Comparison of ENCODE assay signal across 10 mouse cellular contexts in the genomic region with DNA sequence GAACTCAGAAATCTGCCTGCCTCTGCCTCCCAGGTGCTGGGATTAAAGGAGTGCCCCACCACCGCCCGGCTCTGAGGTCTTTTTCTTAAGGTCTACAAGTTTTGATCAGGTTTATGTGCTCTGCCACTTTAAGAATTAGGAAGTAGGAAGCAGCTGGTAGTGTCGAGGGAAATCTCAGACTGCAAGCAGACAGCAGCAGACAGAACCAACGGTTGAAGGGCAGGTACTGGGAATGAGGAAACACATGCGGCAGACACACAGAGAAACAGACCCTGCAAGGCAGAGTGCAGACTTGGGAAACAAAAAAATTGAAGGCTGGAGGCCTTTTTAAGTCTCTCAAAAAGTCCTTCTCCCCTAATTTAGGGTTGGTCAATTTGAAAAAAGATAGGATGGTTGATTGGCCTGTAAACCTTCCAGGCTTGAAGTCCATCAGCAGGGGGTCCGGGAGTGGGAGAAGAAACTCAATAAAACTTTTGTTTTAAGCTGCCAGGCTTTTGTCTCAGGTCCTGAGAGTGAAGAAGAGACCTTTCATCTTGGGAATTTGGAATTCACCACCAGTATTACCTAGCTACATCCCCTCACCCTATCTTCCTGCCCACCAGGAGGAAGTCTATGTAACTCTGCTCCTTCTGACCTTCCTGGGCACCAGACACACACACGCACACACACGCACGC. TPM values are rescaled to one million over a fixed set of nuclear protein-coding genes. Genes with fewer than 3 reads are reported as not detected.
DNase-seq lines count a peak whose midpoint lies in the region; ATAC-seq lines count a peak whose summit lies in the region.
"Had no signal": no experiment of that assay in that cellular context is flagged by ENCODE, and none has a peak within 500 bp of the region (broad histone marks: within the 10 kb centered on the region; RNA-seq: fewer than 3 reads in every experiment).

No protein-coding gene starts in this region.

- peaks cover 52% of the 10 kb centered on the region for H3K4me1 ChIP-seq in embryonic facial prominence, embryonic 12.5 days
- peaks cover 55% of the 10 kb centered on the region for H3K4me1 ChIP-seq in embryonic facial prominence, embryonic 10.5 days
- H3K4me1 ChIP-seq in limb, embryonic 11.5 days (ENCODE audit: control insufficient read depth, insufficient read depth, low read length): peaks cover 7% of the 10 kb centered on the region; the same call in 1 of the 2 replicates
- H3K4me1 ChIP-seq in limb, embryonic 10.5 days: peaks cover 53% of the 10 kb centered on the region
- peaks cover 64% of the 10 kb centered on the region for H3K4me1 ChIP-seq in intestine, embryonic 16.5 days (ENCODE audit: control insufficient read depth, insufficient read depth, low read length)
- H3K4me1 ChIP-seq in stomach, embryonic 14.5 days (ENCODE audit: control insufficient read depth, insufficient read depth, low read length): peaks cover 39% of the 10 kb centered on the region

- H3K36me3 ChIP-seq in embryonic facial prominence, embryonic 12.5 days: no peaks in the 10 kb centered on the region
- H3K36me3 ChIP-seq in embryonic facial prominence, embryonic 10.5 days (replicated peaks): no peaks in the 10 kb centered on the region
- H3K36me3 ChIP-seq in limb, embryonic 11.5 days (ENCODE audit: control insufficient read depth, insufficient read depth, low read length): no peaks in the 10 kb centered on the region
- H3K36me3 ChIP-seq in limb, embryonic 10.5 days: no peaks in the 10 kb centered on the region
- H3K36me3 ChIP-seq in intestine, embryonic 16.5 days (ENCODE audit: control insufficient read depth, insufficient read depth, low read length): no peaks in the 10 kb centered on the region
- no peaks in the 10 kb centered on the region for H3K36me3 ChIP-seq in stomach, embryonic 14.5 days (ENCODE audit: control insufficient read depth, insufficient read depth, low read length)

- H3K9me3 ChIP-seq in embryonic facial prominence, embryonic 12.5 days: no peaks in the 10 kb centered on the region
- no peaks in the 10 kb centered on the region for H3K9me3 ChIP-seq in embryonic facial prominence, embryonic 10.5 days
- no peaks in the 10 kb centered on the region for H3K9me3 ChIP-seq in limb, embryonic 11.5 days (ENCODE audit: control insufficient read depth, low read length)
- no peaks in the 10 kb centered on the region for H3K9me3 ChIP-seq in limb, embryonic 10.5 days (replicated peaks)
- no peaks in the 10 kb centered on the region for H3K9me3 ChIP-seq in intestine, embryonic 16.5 days (ENCODE audit: control insufficient read depth, low read length)
- H3K9me3 ChIP-seq in stomach, embryonic 14.5 days (ENCODE audit: control insufficient read depth, low read depth, low read length): no peaks in the 10 kb centered on the region

- WGBS in embryonic facial prominence, embryonic 12.5 days: 58% methylated on average over 9 of the region's 9 CpGs
- WGBS in embryonic facial prominence, embryonic 10.5 days: 56% methylated on average over 9 of the region's 9 CpGs
- 62% methylated on average over 9 of the region's 9 CpGs for WGBS in limb, embryonic 11.5 days
- 60% methylated on average over 9 of the region's 9 CpGs for WGBS in limb, embryonic 10.5 days
- 58% methylated on average over 9 of the region's 9 CpGs for WGBS in intestine, embryonic 16.5 days
- WGBS in stomach, embryonic 14.5 days: 68% methylated on average over 9 of the region's 9 CpGs

- no peak overlapping the region for H3K9ac ChIP-seq in embryonic facial prominence, embryonic 12.5 days
- H3K9ac ChIP-seq in limb, embryonic 11.5 days (ENCODE audit: low read length): no peak overlapping the region
- peak overlapping the region; percentile 22; the same call in 1 of the 2 replicates for H3K9ac ChIP-seq in intestine, embryonic 16.5 days (ENCODE audit: low read depth, low read length)
- no peak overlapping the region for H3K9ac ChIP-seq in stomach, embryonic 14.5 days (replicated peaks; ENCODE audit: low read depth, low read length)

- no peaks in the 10 kb centered on the region for H3K27me3 ChIP-seq in embryonic facial prominence, embryonic 12.5 days
- H3K27me3 ChIP-seq in embryonic facial prominence, embryonic 10.5 days (replicated peaks; ENCODE audit: low read depth, poor library complexity, severe bottlenecking): no peaks in the 10 kb centered on the region
- H3K27me3 ChIP-seq in limb, embryonic 11.5 days (ENCODE audit: control insufficient read depth, insufficient read depth, low read length): no peaks in the 10 kb centered on the region
- H3K27me3 ChIP-seq in limb, embryonic 10.5 days (ENCODE audit: low read depth, poor library complexity, severe bottlenecking): no peaks in the 10 kb centered on the region
- no peaks in the 10 kb centered on the region for H3K27me3 ChIP-seq in intestine, embryonic 16.5 days (replicated peaks; ENCODE audit: control insufficient read depth, insufficient read depth, low read length)
- H3K27me3 ChIP-seq in stomach, embryonic 14.5 days (ENCODE audit: control insufficient read depth, insufficient read depth, low read length): no peaks in the 10 kb centered on the region

- no peak for ATAC-seq in embryonic facial prominence, embryonic 12.5 days (ENCODE audit: insufficient number of reproducible peaks, insufficient read depth, low FRiP score, low TSS enrichment)
- ATAC-seq in limb, embryonic 11.5 days (ENCODE audit: insufficient number of reproducible peaks, low FRiP score, low TSS enrichment, low read depth): no peak
- no peak for ATAC-seq in intestine, embryonic 16.5 days
- ATAC-seq in stomach, embryonic 14.5 days (ENCODE audit: insufficient number of reproducible peaks, insufficient read depth, low FRiP score, low read depth): no peak
- no peak for ATAC-seq in inflammation-experienced regulatory T-cells, adult 6 months

- H3K4me2 ChIP-seq in embryonic facial prominence, embryonic 12.5 days (replicated peaks): no peak overlapping the region
- H3K4me2 ChIP-seq in limb, embryonic 11.5 days (ENCODE audit: low read depth, severe bottlenecking): no peak overlapping the region
- 0 out of 2 replicates have a peak overlapping the region, but pooled peaks have one; percentile 3 for H3K4me2 ChIP-seq in intestine, embryonic 16.5 days (ENCODE audit: low read depth, low read length)
- no peak overlapping the region for H3K4me2 ChIP-seq in stomach, embryonic 14.5 days (replicated peaks; ENCODE audit: low read depth, low read length)

- no peak overlapping the region for H3K4me3 ChIP-seq in embryonic facial prominence, embryonic 12.5 days
- no peak overlapping the region for H3K4me3 ChIP-seq in embryonic facial prominence, embryonic 10.5 days
- H3K4me3 ChIP-seq in limb, embryonic 11.5 days (ENCODE audit: low read depth, low read length): no peak overlapping the region
- H3K4me3 ChIP-seq in limb, embryonic 10.5 days: no peak overlapping the region
- no peak overlapping the region for H3K4me3 ChIP-seq in intestine, embryonic 16.5 days (ENCODE audit: low read length)
- H3K4me3 ChIP-seq in stomach, embryonic 14.5 days (ENCODE audit: low read depth, low read length): no peak overlapping the region

- no peak for DNase-seq in embryonic facial prominence, embryonic 10.5 days (ENCODE audit: low spot score)
- DNase-seq in limb, embryonic 11.5 days (ENCODE audit: low spot score): no peak
- no peak for DNase-seq in limb, embryonic 10.5 days (ENCODE audit: low spot score)
- DNase-seq in right cerebral cortex, adult 18-20 months: no peak
- DNase-seq: cerebellum, adult 11-12 months; gastrocnemius, postnatal 14 days had no signal

- peak overlapping the region; percentile 63 for H3K27ac ChIP-seq in embryonic facial prominence, embryonic 12.5 days
- no peak overlapping the region for H3K27ac ChIP-seq in embryonic facial prominence, embryonic 10.5 days (replicated peaks)
- 0 out of 2 replicates have a peak overlapping the region, but pooled peaks have one; percentile 47 for H3K27ac ChIP-seq in limb, embryonic 11.5 days (replicated peaks; ENCODE audit: low read depth, low read length)
- no peak overlapping the region for H3K27ac ChIP-seq in limb, embryonic 10.5 days
- peak overlapping the region; percentile 67 for H3K27ac ChIP-seq in intestine, embryonic 16.5 days (ENCODE audit: low read length)
- H3K27ac ChIP-seq in stomach, embryonic 14.5 days (ENCODE audit: low read length): peak overlapping the region; percentile 27; the same call in 1 of the 2 replicates

RNA-seq across cellular contexts. Expression of gene Ccnd3, which starts 4.3 kb away (rescaled TPM):
- polyA plus RNA-seq in embryonic facial prominence, embryonic 12.5 days (2016; fragmentation: Nextera tagmentation; extraction: Ambion mirVana): 355 and 362 TPM in 2 replicates
- 325 and 335 TPM in 2 replicates for polyA plus RNA-seq in embryonic facial prominence, embryonic 10.5 days (2016; fragmentation: Nextera tagmentation; extraction: Ambion mirVana)
- polyA plus RNA-seq in limb, embryonic 11.5 days (2014; fragmentation: Nextera tagmentation; extraction: Ambion mirVana): 345 and 350 TPM in 2 replicates
- 405 and 413 TPM in 2 replicates for polyA plus RNA-seq in limb, embryonic 10.5 days (2016; fragmentation: Nextera tagmentation; extraction: Ambion mirVana)
- 371 and 393 TPM in 2 replicates for polyA plus RNA-seq in intestine, embryonic 16.5 days (2015; fragmentation: Nextera tagmentation; extraction: Ambion mirVana)
- polyA plus RNA-seq in stomach, embryonic 14.5 days (2014; fragmentation: Nextera tagmentation; extraction: Ambion mirVana): 425 and 428 TPM in 2 replicates
- 100 to 1,000 TPM; 124 to 141 (median 130) TPM for polyA plus RNA-seq in inflammation-experienced regulatory T-cells, adult 6 months (2017; shearing (Covaris generic))

RNA-seq across cellular contexts. Expression of gene Taf8, which starts 7.1 kb away (rescaled TPM):
- polyA plus RNA-seq in embryonic facial prominence, embryonic 12.5 days (2016; fragmentation: Nextera tagmentation; extraction: Ambion mirVana): 34.2 and 35.8 TPM in 2 replicates
- polyA plus RNA-seq in embryonic facial prominence, embryonic 10.5 days (2016; fragmentation: Nextera tagmentation; extraction: Ambion mirVana): 32.0 and 35.3 TPM in 2 replicates
- 30.4 and 33.7 TPM in 2 replicates for polyA plus RNA-seq in limb, embryonic 11.5 days (2014; fragmentation: Nextera tagmentation; extraction: Ambion mirVana)
- polyA plus RNA-seq in limb, embryonic 10.5 days (2016; fragmentation: Nextera tagmentation; extraction: Ambion mirVana): 32.1 and 36.8 TPM in 2 replicates
- polyA plus RNA-seq in intestine, embryonic 16.5 days (2015; fragmentation: Nextera tagmentation; extraction: Ambion mirVana): 19.1 and 20.4 TPM in 2 replicates
- 24.5 and 27.3 TPM in 2 replicates for polyA plus RNA-seq in stomach, embryonic 14.5 days (2014; fragmentation: Nextera tagmentation; extraction: Ambion mirVana)
- polyA plus RNA-seq in inflammation-experienced regulatory T-cells, adult 6 months (2017; shearing (Covaris generic)): 10 to 100 TPM; 56.9 to 80.8 (median 70.0) TPM

Comparison
In these comparisons a context has a peak if more than half of its experiments do, and no peak if none do; other contexts are left out.
1. H3K27ac ChIP-seq: peak in embryonic facial prominence, embryonic 12.5 days (single experiment), limb, embryonic 11.5 days (single experiment), intestine, embryonic 16.5 days (single experiment) and stomach, embryonic 14.5 days (single experiment); none in embryonic facial prominence, embryonic 10.5 days (single experiment) and limb, embryonic 10.5 days (single experiment).